Mouse (Mus musculus): Measurements from ENCODE around the gene Tecr.
"Not testable (repeated sequence)": the region's sequence is repeated elsewhere in the genome, so short reads cannot be mapped to it uniquely, and the experiment has no call there.

Tecr gene

DNA sequence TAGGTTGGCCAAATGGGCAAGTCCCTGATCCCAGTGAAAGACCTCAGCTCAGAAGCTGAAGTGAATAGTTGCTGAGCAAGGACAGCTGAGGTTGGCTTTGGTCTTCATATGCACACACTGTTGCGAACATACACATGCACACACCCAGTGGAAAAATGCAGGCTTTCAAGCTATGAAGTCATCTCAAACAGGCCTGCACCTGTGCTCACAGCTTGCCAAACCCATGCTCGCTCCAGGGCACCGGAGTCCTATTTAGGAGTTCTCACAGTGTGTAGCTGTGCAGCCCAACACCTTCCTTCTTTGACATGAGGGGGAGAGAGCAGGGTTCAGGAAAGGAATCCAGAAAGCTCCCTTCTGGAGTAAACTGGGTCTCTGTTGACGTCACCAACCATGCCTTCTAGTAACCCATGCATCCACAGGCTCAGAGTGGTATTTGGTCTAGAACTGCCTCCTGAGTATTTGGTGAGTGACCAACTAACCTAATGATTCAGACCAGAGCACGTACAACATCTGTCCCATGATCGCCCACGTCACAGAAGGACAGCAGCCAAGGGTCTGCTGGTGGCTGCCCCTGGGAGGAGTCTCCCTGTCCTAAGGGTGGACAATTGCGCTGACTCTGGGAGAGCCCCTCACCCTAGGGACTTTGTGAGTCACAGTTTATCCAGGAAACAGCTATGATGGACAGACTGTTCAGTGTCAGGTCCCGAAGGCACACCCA lies 12.0 kb upstream of the Tecr start:
- ATAC-seq (ENCODE audit: low TSS enrichment) = no peak

DNA sequence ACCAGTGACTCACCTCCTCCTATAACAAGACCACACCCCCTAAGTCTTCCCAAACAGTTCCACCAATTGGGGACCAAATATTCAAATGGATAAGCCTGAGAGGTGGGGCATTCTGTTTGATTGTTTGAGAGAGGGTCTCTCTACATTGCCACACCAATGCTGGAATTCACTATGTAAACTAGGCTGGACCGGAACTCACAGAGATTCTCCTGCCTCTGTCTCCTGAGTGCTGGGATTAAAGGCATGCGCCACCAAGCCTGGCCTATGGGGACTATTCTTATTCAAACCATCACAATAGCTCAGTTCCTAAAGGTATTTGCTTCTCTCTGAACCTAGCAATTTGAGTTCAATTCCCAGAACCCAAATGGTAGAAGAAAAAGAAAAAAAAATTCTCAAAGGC lies 10.8 kb upstream of the Tecr start:
- no peak for ATAC-seq (ENCODE audit: low TSS enrichment)

DNA sequence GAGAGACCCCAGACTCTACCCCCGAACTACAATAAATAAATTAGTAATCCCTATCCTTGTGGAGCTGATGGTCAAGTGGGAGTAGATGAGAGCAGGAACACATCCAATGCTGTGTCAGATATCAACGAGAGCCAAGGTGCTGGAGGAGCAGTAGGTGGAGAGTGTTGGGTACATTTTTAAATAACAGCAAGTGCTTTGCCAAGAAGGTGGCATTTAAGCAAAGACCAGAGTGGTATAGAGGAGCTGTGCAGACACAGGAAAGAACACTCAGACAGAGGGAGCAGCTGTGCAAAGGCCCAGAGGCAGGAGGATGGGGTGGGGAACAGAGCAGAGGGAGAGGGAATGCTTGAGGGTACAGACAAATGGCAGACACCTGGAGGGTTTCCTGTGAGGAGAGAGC lies 9.3 kb upstream of the Tecr start:
- peak; percentile 82 for ATAC-seq (ENCODE audit: low TSS enrichment)

- no peak for ATAC-seq (ENCODE audit: low TSS enrichment)
Measured at GRCm38 (mm10) chr8:83616625-83617024, 8.9 kb upstream of the Tecr start.

- ATAC-seq (ENCODE audit: low TSS enrichment) = no peak
Measured at GRCm38 (mm10) chr8:83613695-83614094, 5.9 kb upstream of the Tecr start.

- no peak for ATAC-seq (ENCODE audit: low TSS enrichment)
Measured at GRCm38 (mm10) chr8:83611921-83612320, 4.2 kb upstream of the Tecr start.

GRCm38 (mm10) chr8:83609547-83610180 lies 1.9 kb upstream of the Tecr start:
- no peak for ATAC-seq (ENCODE audit: low TSS enrichment)

GRCm38 (mm10) chr8:83609086-83609485 lies 1.3 kb upstream of the Tecr start:
- no peak for ATAC-seq (ENCODE audit: low TSS enrichment)

GRCm38 (mm10) chr8:83608398-83608829 lies 643 bp upstream of the Tecr start:
- peak; percentile 60 for ATAC-seq (ENCODE audit: low TSS enrichment)

- peak; percentile 18; the same call in 1 of the 2 replicates for ATAC-seq (ENCODE audit: low TSS enrichment)
Measured at GRCm38 (mm10) chr8:83602650-83603029, 5.1 kb downstream of the Tecr start.

- no peak for ATAC-seq (ENCODE audit: low TSS enrichment)
Measured at GRCm38 (mm10) chr8:83599814-83600213, 8.0 kb downstream of the Tecr start.

DNA sequence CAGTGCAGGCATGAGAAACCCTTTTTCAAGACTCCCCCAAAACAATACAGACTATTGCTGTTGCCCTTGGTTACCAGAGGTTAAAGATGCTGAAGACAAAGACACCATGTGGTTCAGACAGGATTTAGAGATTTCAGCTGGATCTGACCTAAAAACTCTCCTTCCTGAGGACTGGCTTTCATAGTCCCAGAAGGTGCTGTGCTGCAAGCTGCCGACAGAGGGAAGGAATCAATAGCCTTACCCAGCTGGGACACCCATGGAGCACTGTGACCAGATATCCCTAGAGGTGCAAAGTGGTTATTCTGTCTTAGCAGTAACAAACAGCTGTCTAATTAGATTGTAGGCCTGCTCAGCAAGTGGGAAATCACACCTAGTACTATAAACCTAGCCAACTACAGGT lies 9.6 kb downstream of the Tecr start:
- no peak for ATAC-seq (ENCODE audit: low TSS enrichment)

GRCm38 (mm10) chr8:83596369-83596768 lies 11.4 kb downstream of the Tecr start:
- ATAC-seq (ENCODE audit: low TSS enrichment) = no peak

DNA sequence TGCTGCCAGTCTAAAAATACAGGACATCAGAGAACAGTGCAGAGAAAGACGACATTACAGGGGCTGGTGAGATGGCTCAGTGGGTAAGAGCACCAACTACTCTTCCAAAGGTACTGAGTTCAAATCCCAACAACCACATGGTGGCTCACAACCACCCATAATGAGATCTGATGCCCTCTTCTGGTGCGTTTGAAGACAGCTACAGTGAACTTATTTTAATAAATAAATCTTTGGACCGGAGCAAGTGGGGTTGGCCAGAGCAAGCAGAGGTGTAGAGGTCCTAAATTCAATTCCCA lies 12.8 kb downstream of the Tecr start:
- not testable (repeated sequence) for ATAC-seq (ENCODE audit: low TSS enrichment)

DNA sequence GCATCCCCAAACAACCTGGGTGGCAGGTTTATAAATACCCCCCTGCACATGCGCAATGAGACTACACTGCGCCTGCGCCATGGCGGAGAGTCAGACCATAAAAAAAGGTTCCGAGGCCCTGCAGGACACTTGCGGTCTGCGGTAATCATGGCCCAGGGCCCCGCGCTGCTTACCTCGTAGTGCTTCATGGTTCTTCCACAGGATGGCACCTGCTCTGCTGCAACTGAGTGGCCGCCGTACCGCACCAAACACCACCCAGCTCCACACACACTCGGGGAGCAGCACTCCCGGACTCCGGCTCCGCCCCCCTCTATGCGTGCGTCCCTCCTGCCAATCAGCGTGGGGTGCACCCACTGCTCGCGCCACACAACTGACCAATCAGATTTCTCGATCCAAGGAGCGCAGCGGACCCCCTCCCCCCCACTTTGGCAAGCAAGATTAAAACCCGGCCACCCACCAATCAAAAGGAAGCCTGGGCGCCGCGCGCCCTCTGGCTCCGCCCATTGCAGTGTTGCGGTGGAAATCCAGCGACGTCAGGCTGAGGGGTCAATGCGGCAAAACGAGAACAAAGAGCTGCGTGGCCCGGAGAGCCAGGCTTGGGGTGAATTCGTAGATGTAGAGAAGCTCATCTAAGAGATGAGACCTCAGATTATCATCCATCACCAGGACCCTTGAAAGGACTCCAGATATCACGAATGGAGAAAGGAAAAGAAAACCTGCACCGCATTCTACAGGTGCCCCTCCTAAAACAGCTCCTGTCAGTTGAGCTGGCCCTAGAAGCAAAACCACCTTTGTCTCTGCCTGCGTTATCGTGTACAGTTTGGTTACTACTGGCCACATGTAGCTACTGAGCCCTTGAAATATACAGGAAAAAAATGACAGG lies 13.4 kb downstream of the Tecr start:
- ATAC-seq (ENCODE audit: low TSS enrichment) = peak; percentile 89

- peak; percentile 4; the same call in 1 of the 2 replicates for ATAC-seq (ENCODE audit: low TSS enrichment)
Measured at GRCm38 (mm10) chr8:83593325-83594166, 14.2 kb downstream of the Tecr start.

DNA sequence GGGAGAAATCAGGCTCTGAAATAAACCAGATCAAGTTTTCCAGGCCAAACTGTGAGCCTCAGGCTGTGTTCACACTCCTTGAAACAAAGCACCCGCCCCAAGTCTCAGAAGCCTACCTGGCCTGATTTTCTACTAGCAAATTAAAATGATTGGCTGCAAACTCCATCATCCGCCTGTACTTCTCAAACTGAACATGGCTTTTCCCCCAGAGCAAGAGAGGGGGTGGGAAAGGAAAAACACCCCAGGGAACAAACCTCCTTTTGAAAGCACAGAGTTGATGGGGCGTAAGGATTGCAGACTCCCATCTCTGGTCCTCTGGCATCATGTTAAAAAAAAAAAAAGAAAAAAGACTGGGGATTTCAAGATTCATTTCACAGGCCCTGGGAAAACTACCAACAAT lies 15.1 kb downstream of the Tecr start:
- ATAC-seq (ENCODE audit: low TSS enrichment) = no peak

DNA sequence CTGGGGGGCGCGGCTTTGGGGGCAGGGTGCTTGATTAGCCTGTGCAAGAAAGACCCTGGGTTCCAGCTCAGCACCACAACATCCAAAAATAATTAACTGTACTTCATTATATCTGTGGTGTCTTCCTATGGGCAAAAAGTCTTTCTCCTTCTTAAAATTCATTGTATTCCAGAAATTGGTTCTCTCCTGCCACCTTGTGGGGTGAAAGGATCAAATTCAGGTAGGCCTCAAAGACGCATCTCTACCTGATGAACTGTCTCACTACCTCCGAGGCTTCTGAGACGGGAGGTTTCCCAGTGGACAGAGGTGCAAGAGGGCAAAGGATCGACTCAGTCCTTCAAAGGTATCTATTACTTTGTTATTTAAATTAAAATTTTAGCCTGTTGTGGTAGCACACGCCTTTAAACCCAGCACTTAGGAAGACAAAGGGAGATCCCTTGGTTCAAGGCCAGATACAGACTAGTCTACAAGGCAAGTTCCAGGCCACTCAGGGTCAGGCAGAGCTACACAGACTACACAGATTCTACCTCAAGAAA lies 17.2 kb downstream of the Tecr start:
- ATAC-seq (ENCODE audit: low TSS enrichment) = no peak

- no peak for ATAC-seq (ENCODE audit: low TSS enrichment)
Measured at GRCm38 (mm10) chr8:83588886-83589285, 18.9 kb downstream of the Tecr start.

GRCm38 (mm10) chr8:83587644-83588043 lies 20.1 kb downstream of the Tecr start:
- ATAC-seq (ENCODE audit: low TSS enrichment) = no peak

GRCm38 (mm10) chr8:83585333-83585732 lies 22.4 kb downstream of the Tecr start:
- no peak for ATAC-seq (ENCODE audit: low TSS enrichment)

DNA sequence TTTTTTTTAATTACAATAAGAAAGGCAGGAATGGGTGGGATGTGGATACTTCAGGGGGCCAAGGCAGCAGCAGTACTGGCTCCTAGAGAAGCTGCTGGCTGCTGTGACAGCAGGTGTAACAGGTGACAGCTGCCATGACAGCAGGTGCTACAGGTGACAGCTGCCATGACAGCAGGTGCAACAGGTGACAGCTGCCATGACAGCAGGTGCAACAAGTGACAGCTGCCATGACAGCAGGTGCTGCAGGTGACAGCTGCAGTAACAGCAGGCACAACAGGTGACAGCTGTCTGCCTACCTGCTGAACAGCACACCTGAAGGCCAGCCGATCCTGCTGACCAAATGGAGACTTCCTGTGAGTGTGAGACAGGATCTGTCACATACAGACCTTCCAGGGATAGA lies 23.0 kb downstream of the Tecr start:
- ATAC-seq (ENCODE audit: low TSS enrichment) = no peak
